Mouse (Mus musculus): Measurements from ENCODE around the gene Slc9a3r2. TPM values are rescaled to one million over a fixed set of nuclear protein-coding genes. Genes with fewer than 3 reads are reported as not detected.

Slc9a3r2 gene
- polyA plus RNA-seq, 1 experiment from 2014 or later = 51.7 TPM

DNA sequence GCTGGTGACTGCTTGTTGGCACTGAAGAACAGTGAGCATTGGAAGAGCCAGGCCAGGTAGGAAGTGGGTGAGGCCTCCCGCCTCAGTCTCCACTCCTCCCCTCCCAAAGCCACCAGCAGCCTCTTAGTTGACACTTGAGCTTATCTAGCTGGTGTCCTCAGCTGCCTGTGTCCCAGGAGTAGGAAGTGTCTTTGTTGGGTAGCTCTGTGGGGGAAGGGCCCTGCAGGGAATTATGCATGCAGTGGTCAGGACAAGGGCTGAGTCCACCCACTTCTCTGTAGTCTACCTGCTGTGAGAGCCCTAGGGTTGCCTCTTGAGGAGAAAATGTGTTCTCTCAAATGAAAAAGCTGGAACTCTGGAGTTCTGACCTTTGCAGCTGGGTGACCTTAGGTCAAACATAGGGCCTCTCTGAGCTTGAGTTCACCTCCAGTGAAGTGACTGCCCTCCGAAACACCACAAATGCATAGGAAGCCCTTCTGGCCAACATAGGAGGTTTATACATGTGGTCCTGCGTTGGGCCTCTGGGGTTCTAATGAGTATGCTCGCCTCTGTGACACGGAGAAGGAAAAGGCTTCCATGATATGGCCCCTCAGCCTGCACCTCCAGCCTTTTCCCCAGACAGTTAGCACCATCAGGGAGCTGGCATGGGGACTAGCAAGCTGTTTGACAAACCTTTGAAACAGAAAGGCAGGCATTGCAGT lies 13.2 kb downstream of the Slc9a3r2 start:
- WGBS = 65% methylated on average over 5 of the region's 5 CpGs
- no peaks in the 10 kb centered on the region for H3K27me3 ChIP-seq (replicated peaks; ENCODE audit: control insufficient read depth, insufficient read depth, low read length)
- DNase-seq (ENCODE audit: low spot score) = no peak

DNA sequence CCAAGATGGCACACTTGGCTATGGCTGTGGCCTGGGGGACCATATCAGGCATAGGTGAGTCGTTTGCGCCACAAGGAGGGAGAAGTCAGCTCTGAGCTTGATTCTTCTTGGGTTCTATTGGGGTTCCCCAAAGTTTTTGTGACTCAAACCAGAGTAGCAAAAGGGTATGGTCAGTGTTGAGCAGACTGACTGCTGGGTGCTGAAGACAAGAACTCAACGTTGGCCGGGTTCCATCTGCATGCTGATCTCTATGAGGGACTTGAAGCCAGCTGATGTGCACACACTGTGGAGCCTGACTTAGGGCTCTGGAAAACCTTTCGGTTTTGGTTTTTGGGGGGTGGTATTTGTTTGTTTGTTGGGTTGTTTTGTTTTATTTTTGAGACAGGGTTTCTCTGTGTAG lies 14.4 kb downstream of the Slc9a3r2 start:
- Histone ChIP-seq H3K4me3 (ENCODE audit: low read depth, low read length) (no peak overlapping the region), H3K4me2 (ENCODE audit: low read length) (no peak overlapping the region), H3K9me3 (ENCODE audit: control insufficient read depth, low read length) (no peaks in the 10 kb centered on the region), H3K9ac (ENCODE audit: low read length) (no peak overlapping the region), H3K36me3 (ENCODE audit: control insufficient read depth, insufficient read depth, low read length) (peaks cover 10% of the 10 kb centered on the region), H3K4me1 (replicated peaks; ENCODE audit: control insufficient read depth, insufficient read depth, low read length) (peaks cover 30% of the 10 kb centered on the region), H3K27me3 (replicated peaks; ENCODE audit: control insufficient read depth, insufficient read depth, low read length) (no peaks in the 10 kb centered on the region), H3K27ac (ENCODE audit: low read depth) (no peak overlapping the region)
- no peak for DNase-seq (ENCODE audit: low spot score)
- no peak for ATAC-seq (replicated peaks; ENCODE audit: low FRiP score, low TSS enrichment, low read depth)
- WGBS = 94% methylated on average over 5 of the region's 5 CpGs

More for the DNA sequence above, 13.2 kb downstream of the Slc9a3r2 start:
- Histone ChIP-seq H3K4me2 (ENCODE audit: low read length) (no peak overlapping the region), H3K4me3 (ENCODE audit: low read depth, low read length) (no peak overlapping the region), H3K36me3 (ENCODE audit: control insufficient read depth, insufficient read depth, low read length) (peaks cover 13% of the 10 kb centered on the region), H3K9ac (ENCODE audit: low read length) (no peak overlapping the region), H3K27ac (ENCODE audit: low read depth) (no peak overlapping the region), H3K9me3 (ENCODE audit: control insufficient read depth, low read length) (no peaks in the 10 kb centered on the region), H3K4me1 (replicated peaks; ENCODE audit: control insufficient read depth, insufficient read depth, low read length) (peaks cover 26% of the 10 kb centered on the region)
- no peak for ATAC-seq (replicated peaks; ENCODE audit: low FRiP score, low TSS enrichment, low read depth)

DNA sequence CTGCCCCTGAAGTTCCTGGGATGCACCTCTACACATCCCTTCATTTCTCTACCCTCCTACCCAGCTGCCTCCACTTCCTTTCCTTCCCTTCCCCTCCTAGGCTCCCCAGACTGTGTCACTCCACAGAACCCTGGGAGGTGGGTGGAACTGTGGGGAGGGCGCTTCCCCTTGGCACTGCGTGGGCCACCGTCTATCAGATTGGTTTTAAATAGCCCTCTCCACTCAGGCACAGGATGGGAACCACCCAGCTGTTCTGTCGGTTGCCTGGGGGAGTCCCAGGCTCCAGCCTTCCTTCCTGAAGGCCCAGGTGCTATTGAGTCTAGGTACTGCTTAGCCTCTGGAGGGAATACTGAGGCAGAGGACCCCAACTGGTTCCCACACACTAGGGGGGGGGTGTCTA lies 15.1 kb downstream of the Slc9a3r2 start:
- ATAC-seq (replicated peaks; ENCODE audit: low FRiP score, low TSS enrichment, low read depth) (no peak), DNase-seq (ENCODE audit: low spot score) (no peak)
- no peaks in the 10 kb centered on the region for H3K9me3 ChIP-seq (ENCODE audit: control insufficient read depth, low read length)
- H3K4me3 ChIP-seq (ENCODE audit: low read depth, low read length) = no peak overlapping the region
- no peak overlapping the region for H3K9ac ChIP-seq (ENCODE audit: low read length)
- H3K27me3 ChIP-seq (replicated peaks; ENCODE audit: control insufficient read depth, insufficient read depth, low read length) = no peaks in the 10 kb centered on the region
- 86% methylated on average over 4 of the region's 4 CpGs for WGBS
- peaks cover 25% of the 10 kb centered on the region for H3K4me1 ChIP-seq (replicated peaks; ENCODE audit: control insufficient read depth, insufficient read depth, low read length)
- peaks cover 10% of the 10 kb centered on the region; the same call in 1 of the 2 replicates for H3K36me3 ChIP-seq (ENCODE audit: control insufficient read depth, insufficient read depth, low read length)
- no peak overlapping the region for H3K4me2 ChIP-seq (ENCODE audit: low read length)
- no peak overlapping the region for H3K27ac ChIP-seq (ENCODE audit: low read depth)

DNA sequence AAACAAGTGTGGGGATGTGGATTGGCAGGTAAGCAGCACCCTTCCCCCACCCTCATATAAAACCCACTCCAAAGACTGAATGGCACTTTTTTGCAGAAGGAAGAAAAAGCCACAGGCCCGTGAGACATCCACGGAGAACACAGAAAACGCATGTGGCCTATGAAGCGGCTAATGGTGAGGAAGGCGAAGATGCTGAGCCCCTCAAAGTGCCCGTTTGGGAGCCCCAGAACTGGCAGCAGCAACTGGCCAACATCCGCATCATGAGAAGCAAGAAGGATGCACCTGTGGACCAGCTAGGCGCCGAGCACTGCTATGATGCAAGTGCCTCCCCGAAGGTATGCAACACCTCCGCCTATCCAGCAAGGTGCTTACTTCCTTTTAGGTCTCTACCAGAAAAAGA lies 16.3 kb downstream of the Slc9a3r2 start:
- no peak overlapping the region for H3K4me2 ChIP-seq (ENCODE audit: low read length)
- no peaks in the 10 kb centered on the region for H3K9me3 ChIP-seq (ENCODE audit: control insufficient read depth, low read length)
- 97% methylated on average over 11 of the region's 11 CpGs for WGBS
- DNase-seq (ENCODE audit: low spot score) (no peak), ATAC-seq (replicated peaks; ENCODE audit: low FRiP score, low TSS enrichment, low read depth) (no peak)
- H3K27me3 ChIP-seq (replicated peaks; ENCODE audit: control insufficient read depth, insufficient read depth, low read length) = no peaks in the 10 kb centered on the region
- H3K4me1 ChIP-seq (replicated peaks; ENCODE audit: control insufficient read depth, insufficient read depth, low read length) = peaks cover 15% of the 10 kb centered on the region
- no peak overlapping the region for H3K9ac ChIP-seq (ENCODE audit: low read length)
- H3K4me3 ChIP-seq (ENCODE audit: low read depth, low read length) = no peak overlapping the region
- H3K36me3 ChIP-seq (ENCODE audit: control insufficient read depth, insufficient read depth, low read length) = peaks cover 20% of the 10 kb centered on the region
- H3K27ac ChIP-seq (ENCODE audit: low read depth) = peak overlapping the region; percentile 88; the same call in 1 of the 2 replicates

DNA sequence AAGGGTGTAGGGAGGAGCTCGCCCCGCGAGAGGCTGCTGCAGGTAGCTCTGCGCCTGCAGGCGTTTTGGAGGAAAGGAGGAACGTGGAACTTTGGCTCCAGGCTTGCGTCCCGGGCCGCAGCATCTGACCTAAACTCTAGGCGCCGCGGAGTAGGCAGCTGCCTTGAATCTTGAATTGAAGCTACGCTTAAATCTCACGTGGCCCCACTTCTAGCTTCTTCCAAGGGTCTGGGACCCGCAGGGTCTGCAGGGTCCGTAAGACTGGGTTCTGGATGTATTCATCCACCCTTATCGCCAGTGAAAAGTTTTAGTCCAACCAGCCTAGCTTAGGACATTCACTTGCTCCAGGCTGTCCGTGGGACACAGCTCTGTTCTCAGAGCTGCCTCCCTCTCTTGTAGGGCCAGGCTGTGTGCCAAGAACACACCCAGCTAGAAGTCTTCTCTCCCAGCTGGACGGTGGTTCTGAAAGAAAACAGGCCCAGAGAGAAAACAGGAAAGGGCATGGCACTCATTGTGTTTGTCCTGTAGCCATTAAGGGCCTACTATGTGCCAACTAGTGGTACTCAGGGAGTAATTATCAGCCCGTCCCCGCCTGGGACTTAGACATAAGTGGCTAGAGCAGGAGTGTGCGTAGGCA lies 17.2 kb downstream of the Slc9a3r2 start:
- Histone ChIP-seq H3K4me1 (replicated peaks; ENCODE audit: control insufficient read depth, insufficient read depth, low read length) (peaks cover 15% of the 10 kb centered on the region), H3K4me2 (ENCODE audit: low read length) (peak overlapping the region; percentile 84), H3K27ac (ENCODE audit: low read depth) (peak overlapping the region; percentile 88), H3K9ac (ENCODE audit: low read length) (peak overlapping the region; percentile 77), H3K4me3 (ENCODE audit: low read depth, low read length) (peak overlapping the region; percentile 60), H3K27me3 (replicated peaks; ENCODE audit: control insufficient read depth, insufficient read depth, low read length) (no peaks in the 10 kb centered on the region), H3K9me3 (ENCODE audit: control insufficient read depth, low read length) (no peaks in the 10 kb centered on the region), H3K36me3 (ENCODE audit: control insufficient read depth, insufficient read depth, low read length) (peaks cover 28% of the 10 kb centered on the region)
- DNase-seq (ENCODE audit: low spot score) (no peak), ATAC-seq (replicated peaks; ENCODE audit: low FRiP score, low TSS enrichment, low read depth) (peak; percentile 32)
- WGBS = 11% methylated on average over 22 of the region's 22 CpGs

DNA sequence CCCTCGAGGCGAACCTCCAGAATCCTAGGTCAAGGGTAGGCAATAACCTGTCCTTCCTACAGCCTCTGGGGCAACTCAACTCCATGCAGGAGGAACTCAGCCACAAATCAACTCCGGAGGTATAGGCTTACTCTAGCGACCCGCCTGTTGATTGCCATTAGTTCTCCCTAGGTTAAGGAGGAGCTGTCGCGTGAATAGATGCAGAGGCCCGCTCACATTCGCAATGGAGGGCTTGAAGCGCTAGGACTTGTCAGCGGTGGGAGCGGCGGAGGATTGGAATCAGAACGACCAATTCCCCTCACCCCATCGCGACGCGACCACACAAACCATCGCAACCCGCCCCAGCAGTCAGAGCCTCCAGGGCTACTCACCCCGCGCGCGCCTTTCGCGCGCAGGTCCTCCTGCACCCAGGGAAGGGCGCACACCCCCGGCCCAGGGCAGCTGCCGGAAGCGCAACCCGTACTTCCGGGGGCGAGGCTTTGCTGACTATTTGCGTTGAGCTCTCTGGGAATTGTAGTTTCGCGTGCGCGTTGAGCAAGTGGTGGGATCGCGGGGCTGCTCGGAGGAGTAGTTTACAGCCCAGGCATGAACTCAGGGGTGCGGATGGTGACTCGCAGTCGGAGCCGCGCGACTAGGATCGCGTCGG lies 17.8 kb downstream of the Slc9a3r2 start, which contains the start of the genes Tsc2 and Nthl1:
TSS of gene Tsc2 (minus strand) at position 464 of the 646 bp plus-strand sequence.
TSS of gene Nthl1 (plus strand) at position 514 of the 646 bp plus-strand sequence.
- H3K27ac ChIP-seq (ENCODE audit: low read depth) = peak within 1 kb of the TSS; percentile 88
- 2% methylated on average over 51 of the region's 51 CpGs for WGBS
- peaks cover 34% of the 10 kb centered on the region for H3K36me3 ChIP-seq (ENCODE audit: control insufficient read depth, insufficient read depth, low read length)
- no peaks in the 10 kb centered on the region for H3K27me3 ChIP-seq (replicated peaks; ENCODE audit: control insufficient read depth, insufficient read depth, low read length)
- ATAC-seq (replicated peaks; ENCODE audit: low FRiP score, low TSS enrichment, low read depth) (peak; percentile 89), DNase-seq (ENCODE audit: low spot score) (peak; percentile 91)
- H3K4me3 ChIP-seq (ENCODE audit: low read depth, low read length) = peak within 1 kb of the TSS; percentile 60
- no peaks in the 10 kb centered on the region for H3K9me3 ChIP-seq (ENCODE audit: control insufficient read depth, low read length)
- H3K9ac ChIP-seq (ENCODE audit: low read length) = peak within 1 kb of the TSS; percentile 77
- peaks cover 15% of the 10 kb centered on the region for H3K4me1 ChIP-seq (replicated peaks; ENCODE audit: control insufficient read depth, insufficient read depth, low read length)
- peak within 1 kb of the TSS; percentile 84 for H3K4me2 ChIP-seq (ENCODE audit: low read length)

DNA sequence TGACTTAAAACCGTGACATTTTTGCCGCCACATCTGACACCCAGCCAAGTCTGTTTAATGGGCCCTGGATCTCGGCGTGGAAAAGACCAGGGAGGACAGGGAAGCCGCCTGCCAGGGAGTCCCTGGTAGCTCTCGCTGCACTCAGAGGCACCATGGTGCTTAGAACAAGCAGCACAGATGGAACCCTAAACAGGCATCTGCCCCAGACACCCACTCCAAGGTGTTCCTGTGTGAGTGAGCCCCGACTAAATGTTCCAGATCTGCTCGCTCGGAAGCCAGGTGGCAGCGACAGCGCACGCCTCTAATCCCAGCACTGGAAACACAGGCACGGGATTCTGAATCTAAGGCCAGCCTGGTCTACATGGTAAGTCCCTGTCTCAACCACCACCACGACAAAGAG lies 20.1 kb downstream of the Slc9a3r2 start:
- Histone ChIP-seq H3K4me1 (replicated peaks; ENCODE audit: control insufficient read depth, insufficient read depth, low read length) (peaks cover 15% of the 10 kb centered on the region), H3K9ac (ENCODE audit: low read length) (no peak overlapping the region), H3K36me3 (ENCODE audit: control insufficient read depth, insufficient read depth, low read length) (peaks cover 55% of the 10 kb centered on the region), H3K4me3 (ENCODE audit: low read depth, low read length) (no peak overlapping the region), H3K4me2 (ENCODE audit: low read length) (no peak overlapping the region), H3K27me3 (replicated peaks; ENCODE audit: control insufficient read depth, insufficient read depth, low read length) (no peaks in the 10 kb centered on the region), H3K9me3 (ENCODE audit: control insufficient read depth, low read length) (no peaks in the 10 kb centered on the region), H3K27ac (ENCODE audit: low read depth) (no peak overlapping the region)
- no peak for ATAC-seq (replicated peaks; ENCODE audit: low FRiP score, low TSS enrichment, low read depth)
- WGBS = 89% methylated on average over 14 of the region's 14 CpGs
- no peak for DNase-seq (ENCODE audit: low spot score)

DNA sequence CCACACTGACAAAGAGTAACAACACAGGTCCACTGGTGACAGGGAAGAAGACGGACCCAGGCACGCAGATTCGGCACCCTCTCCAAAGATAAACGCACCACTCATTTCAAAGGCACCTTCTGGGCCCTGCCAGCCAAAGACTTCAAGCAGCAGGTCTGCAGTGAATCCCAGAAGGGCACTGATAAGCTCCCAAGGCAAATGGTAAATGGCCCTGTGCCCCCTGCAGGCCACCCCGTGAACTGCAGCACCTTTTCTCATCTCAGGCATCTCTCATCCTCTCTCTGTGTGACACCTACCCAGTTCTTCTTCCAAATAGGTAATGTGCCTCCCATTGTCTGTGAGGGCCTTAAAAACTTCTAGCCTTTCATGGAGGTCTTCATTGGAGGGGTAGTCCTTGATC lies 21.5 kb downstream of the Slc9a3r2 start:
- ATAC-seq (replicated peaks; ENCODE audit: low FRiP score, low TSS enrichment, low read depth) (no peak), DNase-seq (ENCODE audit: low spot score) (peak; percentile 91)
- no peak overlapping the region for H3K27ac ChIP-seq (ENCODE audit: low read depth)
- H3K9me3 ChIP-seq (ENCODE audit: control insufficient read depth, low read length) = no peaks in the 10 kb centered on the region
- no peak overlapping the region for H3K9ac ChIP-seq (ENCODE audit: low read length)
- H3K27me3 ChIP-seq (replicated peaks; ENCODE audit: control insufficient read depth, insufficient read depth, low read length) = no peaks in the 10 kb centered on the region
- no peak overlapping the region for H3K4me2 ChIP-seq (ENCODE audit: low read length)
- peaks cover 69% of the 10 kb centered on the region for H3K36me3 ChIP-seq (ENCODE audit: control insufficient read depth, insufficient read depth, low read length)
- 37% methylated on average over 5 of the region's 5 CpGs for WGBS
- H3K4me1 ChIP-seq (replicated peaks; ENCODE audit: control insufficient read depth, insufficient read depth, low read length) = peaks cover 13% of the 10 kb centered on the region
- H3K4me3 ChIP-seq (ENCODE audit: low read depth, low read length) = no peak overlapping the region
